Mouse (Mus musculus) CH12.LX (cell line): ENCODE data around the gene Dazap1. TPM values are rescaled to one million over a fixed set of nuclear protein-coding genes. Genes with fewer than 3 reads are reported as not detected.

ENCODE experiments used
- DNase-seq: peaks from one replicate; pipeline ENCODE4 v3.0.0-alpha.2; 2013; ENCODE audit errors: extremely low read depth
- H3K27ac ChIP-seq: 2 replicates; pipeline ENCODE4 v1.5.1; 2012; ENCODE audit warnings: low read depth, mild to moderate bottlenecking, control low read depth, moderate library complexity; ENCODE audit not compliant: insufficient read depth
- H3K27me3 ChIP-seq: replicated peaks from 2 replicates; pipeline ENCODE3; 2012; ENCODE audit warnings: inconsistent platforms
- H3K36me3 ChIP-seq, 2 experiments: replicated peaks in 1 of 2; 2 replicates each; pipeline versions ENCODE3 to v1.6.1; 2012; ENCODE audit warnings: inconsistent platforms in 1 of 2, low read length in 1 of 2, mild to moderate bottlenecking in 1 of 2, mixed read lengths in 1 of 2, moderate library complexity in 1 of 2; ENCODE audit not compliant: control insufficient read depth in 1 of 2, insufficient read depth in 1 of 2
- H3K4me1 ChIP-seq, 2 experiments: 2 replicates each; pipeline ENCODE4 v1.6.1; 2012; ENCODE audit warnings: inconsistent platforms in 1 of 2, moderate library complexity in 1 of 2; ENCODE audit not compliant: insufficient read depth in 2 of 2, control insufficient read depth in 1 of 2
- H3K4me2 ChIP-seq: 2 replicates; pipeline ENCODE4 v1.6.1; 2012; ENCODE audit warnings: low read depth, mild to moderate bottlenecking, control low read depth; ENCODE audit not compliant: poor library complexity, insufficient read depth, severe bottlenecking
- H3K4me3 ChIP-seq, 3 experiments: fragments of 150-350 bp in 1 of 3; sonication (generic) in 1 of 3; replicated peaks in 1 of 3; 2 replicates each; pipeline versions ENCODE3 to v1.5.1; 2011 to 2012; ENCODE audit warnings: low read depth in 2 of 3, low read length in 2 of 3, mild to moderate bottlenecking in 2 of 3, moderate library complexity in 2 of 3, control low read depth in 1 of 3, improper control_type of control experiment in 1 of 3, inconsistent platforms in 1 of 3, mixed read lengths in 1 of 3; ENCODE audit not compliant: poor library complexity in 1 of 3
- H3K79me2 ChIP-seq: replicated peaks from 2 replicates; pipeline ENCODE4 v1.6.1; 2012; ENCODE audit warnings: mild to moderate bottlenecking, moderate library complexity; ENCODE audit not compliant: control insufficient read depth, poor library complexity, insufficient read depth, severe bottlenecking; ENCODE audit errors: extremely low read depth
- H3K9ac ChIP-seq: 2 replicates; pipeline ENCODE4 v1.6.1; 2012; ENCODE audit warnings: low read depth, mild to moderate bottlenecking, control low read depth, moderate library complexity; ENCODE audit not compliant: insufficient read depth
- H3K9me3 ChIP-seq: replicated peaks from 2 replicates; pipeline ENCODE3; 2012; ENCODE audit warnings: low read length, inconsistent platforms, mixed read lengths
- CHD1 ChIP-seq: IDR thresholded peaks from 2 replicates; pipeline ENCODE4 v1.6.1; 2012; ENCODE audit warnings: low read depth, low read length, improper control_type of control experiment, inconsistent platforms
- E2F4 ChIP-seq: IDR thresholded peaks from 2 replicates; pipeline ENCODE4 v1.6.1; 2011; ENCODE audit warnings: low read depth, low read length, improper control_type of control experiment; ENCODE audit not compliant: insufficient replicate concordance
- EP300 ChIP-seq: IDR thresholded peaks from 2 replicates; pipeline ENCODE4 v1.6.1; 2011; ENCODE audit warnings: low read length, improper control_type of control experiment
- GABPA ChIP-seq: IDR thresholded peaks from 2 replicates; pipeline ENCODE4 v1.6.1; 2012; ENCODE audit warnings: low read depth, low read length, improper control_type of control experiment, inconsistent platforms; ENCODE audit not compliant: insufficient replicate concordance
- JUND ChIP-seq: conservative IDR thresholded peaks from 2 replicates; pipeline ENCODE4 v1.6.1; 2011; ENCODE audit warnings: low read depth, low read length, improper control_type of control experiment
- KAT2A ChIP-seq: IDR thresholded peaks from 2 replicates; pipeline ENCODE4 v1.6.1; 2012; ENCODE audit warnings: low read length, improper control_type of control experiment, inconsistent platforms; ENCODE audit not compliant: insufficient replicate concordance
- MAFK ChIP-seq: IDR thresholded peaks from 2 replicates; pipeline ENCODE4 v1.6.1; 2011; ENCODE audit warnings: low read length, improper control_type of control experiment; ENCODE audit not compliant: insufficient replicate concordance
- MAZ ChIP-seq: IDR thresholded peaks from 2 replicates; pipeline ENCODE4 v1.6.1; 2012; ENCODE audit warnings: low read depth, mild to moderate bottlenecking, inconsistent platforms, low read length, improper control_type of control experiment, moderate library complexity
- MEF2A ChIP-seq: IDR thresholded peaks from 2 replicates; pipeline ENCODE4 v1.6.1; 2014; ENCODE audit warnings: low read depth, mild to moderate bottlenecking, inconsistent platforms, low read length, improper control_type of control experiment, borderline replicate concordance
- MXI1 ChIP-seq: IDR thresholded peaks from 2 replicates; pipeline ENCODE4 v1.6.1; 2011; ENCODE audit warnings: mild to moderate bottlenecking, low read depth, low read length, improper control_type of control experiment
- MYC ChIP-seq: IDR thresholded peaks from 2 replicates; pipeline ENCODE4 v1.6.1; 2011; ENCODE audit warnings: low read depth, mild to moderate bottlenecking, improper control_type of control experiment, low read length
- NRF1 ChIP-seq: IDR thresholded peaks from 2 replicates; pipeline ENCODE4 v1.6.1; 2014; ENCODE audit warnings: low read depth, mild to moderate bottlenecking, inconsistent platforms, low read length, improper control_type of control experiment, moderate library complexity
- POLR2AphosphoS2 ChIP-seq: IDR thresholded peaks from 2 replicates; pipeline ENCODE4 v1.6.1; 2011; ENCODE audit warnings: low read depth, low read length, improper control_type of control experiment
- RAD21 ChIP-seq: IDR thresholded peaks from 2 replicates; pipeline ENCODE4 v1.6.1; 2011; ENCODE audit warnings: low read depth, mild to moderate bottlenecking, low read length, improper control_type of control experiment, moderate library complexity
- RCOR1 ChIP-seq: conservative IDR thresholded peaks from 2 replicates; pipeline ENCODE4 v1.6.1; 2012; ENCODE audit warnings: low read depth, mild to moderate bottlenecking, inconsistent platforms, low read length, improper control_type of control experiment
- UBTF ChIP-seq: IDR thresholded peaks from 2 replicates; pipeline ENCODE4 v1.6.1; 2012; ENCODE audit warnings: low read depth, mild to moderate bottlenecking, inconsistent platforms, low read length, improper control_type of control experiment, moderate library complexity
- USF1 ChIP-seq: IDR thresholded peaks from 2 replicates; pipeline ENCODE4 v1.6.1; 2014; ENCODE audit warnings: low read depth, mild to moderate bottlenecking, inconsistent platforms, low read length, improper control_type of control experiment
- USF2 ChIP-seq: conservative IDR thresholded peaks from 2 replicates; pipeline ENCODE4 v1.6.1; 2011; ENCODE audit warnings: low read depth, low read length, improper control_type of control experiment
- dilution Hi-C: fragments of 300-500 bp; cut with MboI; formaldehyde crosslinking; loops from 2 replicates; pipeline ENCODE4 v1.14.3; 2020; ENCODE audit warnings: low sequenced_read_pairs; ENCODE audit not compliant: extremely low pct_unique_long_range_greater_than_20kb, extremely low pct_ligation_motif_present
- in situ Hi-C: fragments of 300-500 bp; cut with MboI; formaldehyde crosslinking; loops from 3 replicates; pipeline ENCODE4 v1.14.3; 2019; ENCODE audit warnings: low sequenced_read_pairs, low pct_ligation_motif_present, low pct_unique_long_range_greater_than_20kb, mixed read lengths
- polyA plus RNA-seq: library from polyadenylated mRNA; unstranded; fragments of >175 nt; gene quantifications from 2 replicates; pipeline ENCODE4 v1.2.1, GENCODE M21; 2012; ENCODE audit warnings: low read depth; ENCODE audit not compliant: insufficient read length
- total RNA-seq, 2 experiments: library from RNA; depleted of rRNA; stranded (reverse); fragments of 300-350 nt in 1 of 2; fragments of >200 nt in 1 of 2; gene quantifications; 2 replicates each; pipeline ENCODE4 v1.2.3; 2012 to 2014

Gene Dazap1
- total and polyA plus RNA-seq, 3 experiments: 162 to 236 (median 187) TPM

- Histone ChIP-seq H3K4me1 (peaks cover 4 to 23% of the 10 kb centered on the region in 2 experiments), H3K27me3 (no peaks in the 10 kb centered on the region), H3K79me2 (peaks cover 6% of the 10 kb centered on the region), H3K27ac (no peak overlapping the region)
- no peak for DNase-seq
- dilution Hi-C loops: no loop called here
- TF ChIP-seq EP300 (no peak), E2F4 (no peak), RAD21 (no peak), USF1 (no peak), MEF2A (no peak)
- TF ChIP-seq, all 38 proteins: peak for 0
- H3K4me3 ChIP-seq: no peak overlapping the region
- no peak overlapping the region for H3K9ac ChIP-seq
- H3K9me3 ChIP-seq: no peaks in the 10 kb centered on the region
- H3K36me3 ChIP-seq: peaks cover 68 to 87% of the 10 kb centered on the region in 2 experiments
- in situ Hi-C loops: no loop called here
- no peak overlapping the region for H3K4me2 ChIP-seq
These were observed 5.3 kb upstream of the Dazap1 start for GRCm38 (mm10) chr10:80255881-80256535.

GRCm38 (mm10) chr10:80257936-80258335 is 3.4 kb upstream of the Dazap1 start:
- DNase-seq: no peak
- Histone ChIP-seq H3K4me2 (no peak overlapping the region), H3K9ac (no peak overlapping the region), H3K4me3 (no peak overlapping the region), H3K79me2 (no peaks in the 10 kb centered on the region), H3K9me3 (no peaks in the 10 kb centered on the region), H3K4me1 (peaks cover 5 to 19% of the 10 kb centered on the region in 2 experiments)
- dilution Hi-C loops: no loop called here
- no peak for TF ChIP-seq JUND
- TF ChIP-seq GABPA: no peak
- no peak for TF ChIP-seq MXI1
- no peak for TF ChIP-seq KAT2A
- TF ChIP-seq NRF1: no peak
- no peak for TF ChIP-seq USF2
- no peak for TF ChIP-seq RCOR1
- no peak for TF ChIP-seq MYC
- TF ChIP-seq MAZ: no peak
- TF ChIP-seq EP300: no peak
- TF ChIP-seq MAFK: no peak
- TF ChIP-seq UBTF: no peak
- no peak for TF ChIP-seq POLR2AphosphoS2
- no peak for TF ChIP-seq CHD1
- no peak for TF ChIP-seq USF1
- no peak for TF ChIP-seq MEF2A
- TF ChIP-seq, all 38 proteins: peak for 0
- no peak overlapping the region for H3K27ac ChIP-seq
- no peaks in the 10 kb centered on the region for H3K27me3 ChIP-seq
- in situ Hi-C loops: no loop called here
- peaks cover 60 to 68% of the 10 kb centered on the region in 2 experiments for H3K36me3 ChIP-seq
